Mouse (Mus musculus) embryonic fibroblast, embryonic 13.5 days (primary cell): Measurements from ENCODE around the gene Il10. TPM values are rescaled to one million over a fixed set of nuclear protein-coding genes. Genes with fewer than 3 reads are reported as not detected.

Source experiments
- H3K27ac ChIP-seq: 2 replicates; pipeline ENCODE4 v1.5.1; 2012; ENCODE audit warnings: low read length, control low read depth, inconsistent platforms; ENCODE audit not compliant: insufficient read depth
- H3K4me1 ChIP-seq: 2 replicates; pipeline ENCODE4 v1.6.1; 2011; ENCODE audit warnings: low read length; ENCODE audit not compliant: control insufficient read depth, insufficient read depth
- H3K4me3 ChIP-seq: 2 replicates; pipeline ENCODE4 v1.5.1; 2011; ENCODE audit warnings: mild to moderate bottlenecking, control low read depth, low read length; ENCODE audit not compliant: insufficient read depth
- CTCF ChIP-seq: IDR thresholded peaks from 2 replicates; pipeline ENCODE4 v1.5.1; 2011; ENCODE audit warnings: mild to moderate bottlenecking, control low read depth, low read length, moderate library complexity, borderline replicate concordance; ENCODE audit not compliant: insufficient read depth
- POLR2A ChIP-seq: IDR thresholded peaks from 2 replicates; pipeline ENCODE4 v1.6.1; 2011; ENCODE audit warnings: low read depth, mild to moderate bottlenecking, control low read depth, low read length, moderate library complexity
- polyA plus RNA-seq: library from polyadenylated mRNA; stranded (reverse); fragments of >200 nt; gene quantifications from 2 replicates; pipeline ENCODE4 v1.2.4, GENCODE M21; 2011; ENCODE audit warnings: low read depth; ENCODE audit not compliant: missing spikeins, insufficient read length

Gene Il10
- polyA plus RNA-seq, 1 experiment = not detected

GRCm38 (mm10) chr1:130998321-130998720 is 21.3 kb upstream of the Il10 start:
- H3K4me3 ChIP-seq = no peak overlapping the region
- H3K27ac ChIP-seq = no peak overlapping the region
- H3K4me1 ChIP-seq = no peaks in the 10 kb centered on the region
- TF ChIP-seq POLR2A = no peak
- no peak for TF ChIP-seq CTCF

GRCm38 (mm10) chr1:130999708-131000107 is 19.9 kb upstream of the Il10 start:
- TF ChIP-seq POLR2A (no peak), CTCF (no peak)
- no peaks in the 10 kb centered on the region for H3K4me1 ChIP-seq

GRCm38 (mm10) chr1:131000296-131000695 is 19.3 kb upstream of the Il10 start:
- Histone ChIP-seq H3K4me1 (no peaks in the 10 kb centered on the region), H3K4me3 (no peak overlapping the region), H3K27ac (no peak overlapping the region)
- no peak for TF ChIP-seq POLR2A
- no peak for TF ChIP-seq CTCF

More at GRCm38 (mm10) chr1:130999708-131000107, 19.9 kb upstream of the Il10 start:
- Histone ChIP-seq H3K4me3 (no peak overlapping the region), H3K27ac (no peak overlapping the region)

DNA sequence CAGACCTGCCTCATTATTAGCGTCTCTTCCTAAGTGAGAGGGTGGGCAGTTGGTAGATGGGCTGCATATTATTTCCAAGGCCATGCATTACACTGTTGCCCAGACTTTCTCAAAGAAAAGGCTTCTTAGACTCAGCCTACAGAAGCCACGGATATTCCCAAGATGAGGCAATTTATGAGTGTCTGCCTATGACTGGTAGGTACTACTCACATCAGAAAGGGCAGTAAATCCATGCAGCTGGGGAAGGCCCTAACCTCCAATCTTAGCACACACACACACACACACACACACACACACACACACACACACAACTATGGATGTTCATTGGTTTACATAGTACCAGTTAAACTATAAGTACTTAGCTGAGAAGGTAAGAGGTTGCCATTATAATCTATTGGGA is 17.1 kb upstream of the Il10 start:
- TF ChIP-seq CTCF (no peak), POLR2A (no peak)
- Histone ChIP-seq H3K4me3 (no peak overlapping the region), H3K27ac (no peak overlapping the region)

GRCm38 (mm10) chr1:131003037-131003922 is 16.4 kb upstream of the Il10 start:
- Histone ChIP-seq H3K27ac (no peak overlapping the region), H3K4me3 (no peak overlapping the region), H3K4me1 (no peaks in the 10 kb centered on the region)
- TF ChIP-seq CTCF (no peak), POLR2A (no peak)

More for the DNA sequence above, 17.1 kb upstream of the Il10 start:
- H3K4me1 ChIP-seq = no peaks in the 10 kb centered on the region

GRCm38 (mm10) chr1:131006069-131006468 is 13.6 kb upstream of the Il10 start:
- Histone ChIP-seq H3K4me1 (no peaks in the 10 kb centered on the region), H3K4me3 (no peak overlapping the region), H3K27ac (no peak overlapping the region)
- TF ChIP-seq POLR2A (no peak), CTCF (no peak)

- no peak overlapping the region for H3K4me3 ChIP-seq
- H3K4me1 ChIP-seq = no peaks in the 10 kb centered on the region
- no peak overlapping the region for H3K27ac ChIP-seq
- TF ChIP-seq POLR2A = no peak
- no peak for TF ChIP-seq CTCF
Observed at GRCm38 (mm10) chr1:131010201-131011153, 9.2 kb upstream of the Il10 start.

- no peak overlapping the region for H3K4me3 ChIP-seq
- TF ChIP-seq CTCF = no peak
- H3K4me1 ChIP-seq = no peaks in the 10 kb centered on the region
Observed at GRCm38 (mm10) chr1:131012494-131012893, 7.2 kb upstream of the Il10 start.

DNA sequence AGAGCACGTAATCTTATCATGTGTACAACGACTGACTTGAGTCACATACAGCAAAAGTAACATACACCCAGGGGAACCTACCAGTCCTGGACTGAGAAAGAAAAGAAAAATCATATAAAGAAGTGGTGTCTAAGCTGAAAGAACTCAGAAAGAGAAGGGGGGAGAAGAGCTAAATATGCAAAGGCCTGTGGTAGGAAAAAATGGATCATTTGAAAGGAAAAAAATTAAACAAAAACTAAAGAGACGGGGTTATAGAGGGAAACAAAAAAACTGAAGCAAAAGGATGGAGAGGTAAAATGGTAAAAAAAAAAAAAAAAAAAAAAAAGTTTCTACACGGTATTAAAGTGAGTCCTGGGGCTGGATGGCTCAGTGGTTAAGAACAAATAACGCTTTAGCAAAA is 5.7 kb upstream of the Il10 start:
- TF ChIP-seq POLR2A (no peak), CTCF (no peak)
- Histone ChIP-seq H3K4me3 (no peak overlapping the region), H3K4me1 (no peaks in the 10 kb centered on the region), H3K27ac (no peak overlapping the region)

More at GRCm38 (mm10) chr1:131012494-131012893, 7.2 kb upstream of the Il10 start:
- no peak overlapping the region for H3K27ac ChIP-seq
